Mouse (Mus musculus) forebrain, postnatal 0 days (tissue): ENCODE data around the gene Pttg1ip. TPM values are rescaled to one million over a fixed set of nuclear protein-coding genes. Genes with fewer than 3 reads are reported as not detected.

Experiments used
- ATAC-seq: fragments of 200-750 bp; cut with Nextera tagmentation; 2 replicates; pipeline ENCODE4 v1.8.0; 2017; ENCODE audit warnings: mild to moderate bottlenecking, moderate library complexity
- DNase-seq: peaks from one replicate; pipeline ENCODE4 v3.0.0-alpha.2; 2015
- H3K27ac ChIP-seq: fragments of 300-500 bp; sonication (generic); 2 replicates; pipeline ENCODE4 v1.5.1; 2014; ENCODE audit warnings: low read depth, mild to moderate bottlenecking, antibody characterized with exemption, low read length, moderate library complexity, mixed read lengths
- H3K27me3 ChIP-seq: fragments of 300-500 bp; sonication (generic); 2 replicates; pipeline ENCODE4 v1.6.1; 2014; ENCODE audit warnings: mild to moderate bottlenecking, low read length, mixed read lengths; ENCODE audit not compliant: insufficient read depth
- H3K36me3 ChIP-seq: fragments of 300-500 bp; sonication (generic); 2 replicates; pipeline ENCODE4 v1.6.1; 2014; ENCODE audit warnings: mild to moderate bottlenecking, moderate library complexity; ENCODE audit not compliant: insufficient read depth
- H3K4me1 ChIP-seq: fragments of 300-500 bp; sonication (generic); 2 replicates; pipeline ENCODE4 v1.6.1; 2014; ENCODE audit warnings: antibody characterized with exemption; ENCODE audit not compliant: insufficient read depth
- H3K4me2 ChIP-seq: fragments of 300-500 bp; sonication (generic); 2 replicates; pipeline ENCODE4 v1.6.1; 2014; ENCODE audit warnings: low read depth, mild to moderate bottlenecking, moderate library complexity
- H3K4me3 ChIP-seq: fragments of 300-500 bp; sonication (generic); 2 replicates; pipeline ENCODE4 v1.5.1; 2014; ENCODE audit warnings: low read depth, low read length, mixed read lengths
- H3K9ac ChIP-seq: fragments of 300-500 bp; sonication (generic); 2 replicates; pipeline ENCODE4 v1.6.1; 2014; ENCODE audit warnings: mild to moderate bottlenecking
- H3K9me3 ChIP-seq: fragments of 300-500 bp; sonication (generic); 2 replicates; pipeline ENCODE4 v1.6.1; 2016; ENCODE audit warnings: low read length
- CTCF ChIP-seq: sonication (generic); IDR thresholded peaks from 2 replicates; pipeline ENCODE4 v1.5.1; 2016; ENCODE audit warnings: antibody characterized with exemption, control low read depth, low read depth
- WGBS: fragments of 180-500 bp; shearing (Covaris S2); extraction: QIAGEN DNeasy Blood & Tissue Kit; methylation state at CpG from one replicate; pipeline ENCODE4 v1.1.7; 2014; 5-methylcytosine and 5-hydroxymethylcytosine counted together
- polyA plus RNA-seq: library from polyadenylated mRNA; unstranded; fragments of >200 nt; fragmentation: Nextera tagmentation; extraction: Ambion mirVana; gene quantifications from 2 replicates; pipeline ENCODE4 v1.2.1, GENCODE M21; 2015
- total RNA-seq: library from RNA; depleted of rRNA; stranded (reverse); fragments of >200 nt; gene quantifications from 2 replicates; pipeline ENCODE4 v1.2.3, GENCODE M21; 2014

The Pttg1ip gene
- total and polyA plus RNA-seq, 2 experiments from 2014 or later = 74.2 to 98.3 TPM

DNA sequence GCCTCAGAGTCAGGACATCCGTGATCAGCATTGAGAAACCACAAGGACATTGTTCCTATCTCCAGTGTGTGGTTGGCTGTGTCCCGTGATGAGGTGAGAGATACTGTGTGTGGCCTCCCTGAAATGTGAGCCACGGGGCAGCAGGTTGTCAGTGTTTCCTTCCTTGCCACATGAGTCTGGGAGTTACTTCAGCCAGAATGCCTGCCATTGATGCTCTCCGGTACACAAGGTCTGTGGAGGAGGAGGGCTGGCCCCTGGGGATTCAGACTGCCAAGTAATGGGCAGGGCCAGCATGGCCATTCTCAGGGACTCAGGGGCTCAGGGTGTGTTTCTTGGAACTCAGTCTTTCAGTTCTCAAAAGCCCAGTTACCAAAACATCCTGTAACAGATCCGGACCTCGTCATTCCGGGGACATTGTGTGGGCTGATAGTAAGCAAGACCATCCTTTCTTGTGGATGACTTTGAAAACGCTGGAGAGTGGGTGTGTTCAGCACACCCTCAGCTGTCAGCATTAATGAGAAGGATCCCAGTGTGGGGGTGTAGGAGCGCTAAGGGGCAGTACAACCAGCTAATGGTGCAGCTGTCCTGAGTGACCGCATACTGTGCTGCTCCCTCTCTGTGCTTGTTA, 2.4 kb downstream of the Pttg1ip start:
- Histone ChIP-seq H3K27ac (no peak overlapping the region), H3K36me3 (peaks cover 9% of the 10 kb centered on the region; the same call in 1 of the 2 replicates), H3K4me1 (peaks cover 14% of the 10 kb centered on the region), H3K4me3 (no peak overlapping the region), H3K4me2 (no peak overlapping the region), H3K9me3 (no peaks in the 10 kb centered on the region), H3K27me3 (no peaks in the 10 kb centered on the region), H3K9ac (no peak overlapping the region)
- no peak for TF ChIP-seq CTCF
- ATAC-seq = no peak
- WGBS = 82% methylated on average over 10 of the region's 10 CpGs
- DNase-seq = no peak

DNA sequence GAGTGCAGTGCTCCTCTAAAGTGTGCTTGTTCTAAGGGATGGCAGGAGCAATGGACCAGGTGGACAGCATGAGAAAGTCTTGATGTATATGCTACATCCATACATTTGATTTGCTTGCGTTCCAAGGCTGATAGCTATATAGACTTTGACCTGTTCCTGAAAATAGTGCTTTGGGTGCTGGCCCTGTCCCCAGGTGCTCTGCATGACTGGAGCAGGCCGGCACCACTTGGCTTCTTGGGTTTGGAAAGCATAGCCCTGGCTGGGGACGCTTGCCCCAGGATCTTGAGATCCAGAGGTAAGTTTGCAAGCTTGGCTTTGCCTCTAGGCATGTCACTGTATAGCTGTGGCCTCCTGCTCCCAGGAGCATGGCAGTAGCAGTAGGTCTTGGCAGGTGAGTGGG, 5.1 kb downstream of the Pttg1ip start:
- Histone ChIP-seq H3K4me1 (peaks cover 14% of the 10 kb centered on the region), H3K36me3 (peaks cover 29% of the 10 kb centered on the region), H3K4me3 (no peak overlapping the region), H3K9ac (no peak overlapping the region), H3K4me2 (no peak overlapping the region), H3K27me3 (no peaks in the 10 kb centered on the region), H3K9me3 (no peaks in the 10 kb centered on the region), H3K27ac (no peak overlapping the region)
- no peak for TF ChIP-seq CTCF
- 93% methylated on average over 3 of the region's 3 CpGs for WGBS
- ATAC-seq (no peak), DNase-seq (no peak)

DNA sequence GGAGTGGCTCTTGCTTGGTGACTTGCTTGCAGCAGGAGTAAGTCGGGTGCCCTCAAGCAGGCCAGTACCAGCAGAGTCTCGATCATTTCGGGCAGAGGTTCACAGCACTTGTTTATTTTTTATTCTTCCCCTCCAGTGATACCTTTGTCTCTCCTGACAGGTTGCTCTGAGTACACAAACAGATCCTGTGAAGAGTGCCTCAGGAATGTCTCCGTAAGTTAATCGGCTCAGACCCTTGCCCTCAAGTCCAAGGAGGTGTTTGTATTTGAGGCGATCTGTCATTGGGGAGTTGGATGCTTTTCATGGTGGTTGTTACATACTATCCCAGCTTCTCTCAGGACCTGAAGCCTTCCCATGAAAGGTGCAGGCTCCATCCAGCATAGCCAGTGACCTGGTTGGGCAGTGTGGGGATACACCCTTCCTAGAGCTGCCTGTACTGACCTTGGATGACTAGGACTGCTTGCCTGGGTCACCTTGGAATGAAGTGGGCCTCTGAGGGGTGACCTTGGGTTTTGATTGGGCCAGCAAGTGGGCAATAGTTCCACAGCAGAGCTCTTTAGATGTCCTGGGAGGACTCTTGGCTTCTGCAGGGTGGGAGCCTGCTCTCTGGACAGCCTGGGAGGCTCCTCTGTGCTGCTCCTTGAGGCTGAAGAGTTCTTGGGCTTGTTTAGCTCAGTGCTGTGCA, 5.7 kb downstream of the Pttg1ip start:
- H3K27me3 ChIP-seq = no peaks in the 10 kb centered on the region
- ATAC-seq (no peak), DNase-seq (no peak)
- peaks cover 14% of the 10 kb centered on the region for H3K4me1 ChIP-seq
- no peak for TF ChIP-seq CTCF
- H3K4me2 ChIP-seq = no peak overlapping the region
- peaks cover 32% of the 10 kb centered on the region for H3K36me3 ChIP-seq
- no peak overlapping the region for H3K27ac ChIP-seq
- 94% methylated on average over 6 of the region's 6 CpGs for WGBS
- H3K4me3 ChIP-seq = no peak overlapping the region
- H3K9ac ChIP-seq = no peak overlapping the region
- no peaks in the 10 kb centered on the region for H3K9me3 ChIP-seq

DNA sequence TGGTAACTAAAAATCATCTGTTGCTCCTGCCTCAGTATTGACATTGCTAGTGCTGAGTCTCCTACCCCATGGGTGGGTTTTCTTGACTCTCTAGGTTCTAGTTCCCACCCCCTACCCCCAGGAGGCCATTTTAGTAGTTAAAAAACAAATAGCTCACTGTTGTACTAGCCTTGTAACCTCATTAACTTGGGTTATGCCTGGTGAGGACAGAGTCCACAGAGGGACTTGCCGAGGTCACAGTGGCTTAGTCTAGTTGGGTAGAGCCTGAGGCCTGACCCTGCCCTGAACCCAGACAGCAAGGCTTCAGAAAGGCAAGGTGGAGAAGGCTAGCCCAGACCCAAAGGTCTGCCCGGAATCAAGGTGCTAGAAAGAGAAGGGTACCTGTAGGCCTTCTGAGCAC, 6.5 kb downstream of the Pttg1ip start:
- TF ChIP-seq CTCF = no peak
- no peak overlapping the region for H3K27ac ChIP-seq
- H3K36me3 ChIP-seq = peaks cover 40% of the 10 kb centered on the region
- no peak for ATAC-seq
- 88% methylated on average over 2 of the region's 2 CpGs for WGBS
- no peak for DNase-seq
- no peak overlapping the region for H3K4me3 ChIP-seq
- no peaks in the 10 kb centered on the region for H3K9me3 ChIP-seq
- no peak overlapping the region for H3K9ac ChIP-seq
- H3K4me2 ChIP-seq = no peak overlapping the region
- peaks cover 7% of the 10 kb centered on the region for H3K4me1 ChIP-seq
- no peaks in the 10 kb centered on the region for H3K27me3 ChIP-seq

DNA sequence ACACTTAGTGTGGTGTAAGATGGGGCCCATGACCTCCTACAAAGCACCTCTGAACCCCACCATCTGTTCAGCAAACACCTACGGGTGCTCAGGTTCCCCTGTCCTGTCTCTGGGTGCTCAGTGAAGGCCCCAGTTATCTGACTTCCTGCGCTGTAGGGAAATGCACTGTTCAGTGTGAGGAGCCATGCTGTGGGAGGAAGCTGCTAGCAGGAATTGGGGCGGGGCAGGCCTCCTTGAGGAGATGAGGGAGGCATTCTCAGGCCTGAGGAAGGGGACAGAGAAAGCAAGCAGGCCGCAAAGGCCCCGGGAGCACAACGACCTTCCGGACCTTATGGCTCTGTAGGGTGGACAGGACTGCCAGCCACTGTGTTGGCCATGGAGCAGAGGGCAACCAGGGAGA, 7.6 kb downstream of the Pttg1ip start:
- no peak for TF ChIP-seq CTCF
- no peak for DNase-seq
- WGBS = 85% methylated on average over 7 of the region's 7 CpGs

DNA sequence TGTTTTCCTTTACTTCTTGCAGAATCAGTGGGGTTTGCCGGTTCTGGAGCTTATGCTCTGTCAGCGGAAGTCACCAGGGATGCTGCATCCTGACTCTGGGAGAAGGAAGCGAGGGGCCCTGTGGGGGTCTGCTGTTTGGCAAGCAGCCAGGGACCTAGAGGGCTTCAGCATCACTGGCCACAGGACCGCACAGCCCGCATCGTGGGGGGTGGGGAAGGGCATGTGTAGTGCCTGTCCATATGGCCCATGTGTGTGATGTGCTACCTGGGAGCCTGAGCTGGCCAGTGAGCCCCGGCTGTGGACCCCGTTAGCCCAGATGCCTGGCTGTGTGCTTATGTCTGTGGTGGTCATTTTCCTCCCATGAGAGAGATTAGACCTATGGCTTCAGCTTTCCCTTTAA, 8.2 kb downstream of the Pttg1ip start:
- Histone ChIP-seq H3K4me1 (no peaks in the 10 kb centered on the region), H3K9ac (no peak overlapping the region), H3K27me3 (no peaks in the 10 kb centered on the region), H3K27ac (no peak overlapping the region; the same call in 1 of the 2 replicates), H3K36me3 (peaks cover 57% of the 10 kb centered on the region), H3K9me3 (no peaks in the 10 kb centered on the region), H3K4me2 (no peak overlapping the region), H3K4me3 (no peak overlapping the region)
- ATAC-seq = no peak
- DNase-seq = no peak
- TF ChIP-seq CTCF = no peak
- WGBS = 75% methylated on average over 8 of the region's 8 CpGs

More for the DNA sequence above, 7.6 kb downstream of the Pttg1ip start:
- no peak for ATAC-seq
- Histone ChIP-seq H3K27me3 (no peaks in the 10 kb centered on the region), H3K4me2 (no peak overlapping the region), H3K27ac (peak overlapping the region; percentile 40; the same call in 1 of the 2 replicates), H3K4me3 (no peak overlapping the region), H3K4me1 (no peaks in the 10 kb centered on the region), H3K36me3 (peaks cover 50% of the 10 kb centered on the region), H3K9ac (no peak overlapping the region), H3K9me3 (no peaks in the 10 kb centered on the region)

DNA sequence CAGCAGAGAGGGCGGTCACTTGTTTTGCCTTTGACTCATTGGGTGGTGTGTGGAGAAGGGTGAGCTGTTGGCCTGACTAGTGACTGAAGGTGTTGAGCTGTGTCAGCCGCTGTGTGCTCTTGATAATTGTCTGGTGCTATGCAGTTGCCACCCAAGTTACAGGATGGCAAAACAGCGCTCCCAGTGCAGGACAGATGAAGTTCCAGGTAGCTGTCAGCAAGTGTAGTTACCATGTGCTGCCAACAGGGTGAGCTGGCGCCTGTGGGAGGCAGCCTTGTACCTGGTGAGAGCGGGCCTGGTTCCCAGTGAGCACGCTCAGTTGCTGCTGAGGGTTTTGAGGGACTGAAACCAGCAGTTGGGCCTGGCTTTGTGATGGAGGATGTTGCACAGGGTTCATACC, 9.3 kb downstream of the Pttg1ip start:
- WGBS = 41% methylated on average over 6 of the region's 6 CpGs
- Histone ChIP-seq H3K4me1 (no peaks in the 10 kb centered on the region), H3K9ac (no peak overlapping the region), H3K4me3 (no peak overlapping the region), H3K27me3 (no peaks in the 10 kb centered on the region), H3K27ac (no peak overlapping the region), H3K9me3 (no peaks in the 10 kb centered on the region), H3K4me2 (no peak overlapping the region), H3K36me3 (peaks cover 67% of the 10 kb centered on the region)
- peak; percentile 79 for TF ChIP-seq CTCF
- DNase-seq (peak; percentile 48), ATAC-seq (peak; percentile 82)
